Mouse (Mus musculus) bone marrow, adult 2 months (tissue): ENCODE measurements around the gene Tlnrd1.

ENCODE experiments used
- CTCF ChIP-seq: fragments of 200-500 bp; IDR thresholded peaks from 2 replicates; pipeline ENCODE4 v1.5.1; 2011; ENCODE audit warnings: low read length, control low read depth; ENCODE audit not compliant: control insufficient read depth, insufficient read depth
- POLR2A ChIP-seq: fragments of 200-500 bp; IDR thresholded peaks from 2 replicates; pipeline ENCODE4 v1.6.1; 2011; ENCODE audit warnings: low read depth, mild to moderate bottlenecking, control low read depth, low read length, borderline replicate concordance; ENCODE audit not compliant: control insufficient read depth

- no peak for TF ChIP-seq POLR2A
- no peak for TF ChIP-seq CTCF
Observed at GRCm38 (mm10) chr7:83921637-83922036, 37.5 kb upstream of the Tlnrd1 start.
